Mouse (Mus musculus) heart, embryonic 13.5 days (tissue): ENCODE data around the gene Arhgap15. TPM values are rescaled to one million over a fixed set of nuclear protein-coding genes. Genes with fewer than 3 reads are reported as not detected.

Experiments
- ATAC-seq: fragments of 200-750 bp; cut with Nextera tagmentation; 2 replicates; pipeline ENCODE4 v1.8.0; 2017; ENCODE audit warnings: moderate TSS enrichment; ENCODE audit not compliant: insufficient number of reproducible peaks, low FRiP score, low TSS enrichment; ENCODE audit errors: extremely low read depth
- H3K27ac ChIP-seq: fragments of 300-500 bp; sonication (generic); replicated peaks from 2 replicates; pipeline ENCODE4 v1.5.1; 2015; ENCODE audit warnings: moderate library complexity, mild to moderate bottlenecking, inconsistent platforms
- H3K27me3 ChIP-seq: fragments of 300-500 bp; sonication (generic); replicated peaks from 2 replicates; pipeline ENCODE4 v1.6.1; 2015; ENCODE audit warnings: mild to moderate bottlenecking, inconsistent platforms
- H3K36me3 ChIP-seq: fragments of 300-500 bp; sonication (generic); 2 replicates; pipeline ENCODE4 v1.6.1; 2015; ENCODE audit warnings: mild to moderate bottlenecking, inconsistent platforms
- H3K4me1 ChIP-seq: fragments of 300-500 bp; sonication (generic); 2 replicates; pipeline ENCODE4 v1.6.1; 2015; ENCODE audit warnings: inconsistent platforms
- H3K4me2 ChIP-seq: fragments of 300-500 bp; sonication (generic); 2 replicates; pipeline ENCODE4 v1.6.1; 2015; ENCODE audit warnings: inconsistent platforms, mild to moderate bottlenecking, moderate library complexity
- H3K4me3 ChIP-seq: fragments of 300-500 bp; sonication (generic); 2 replicates; pipeline ENCODE4 v1.5.1; 2015; ENCODE audit warnings: moderate library complexity, mild to moderate bottlenecking, inconsistent platforms
- H3K9ac ChIP-seq: fragments of 300-500 bp; sonication (generic); 2 replicates; pipeline ENCODE4 v1.6.1; 2015; ENCODE audit warnings: inconsistent platforms, mild to moderate bottlenecking, moderate library complexity
- H3K9me3 ChIP-seq: fragments of 300-500 bp; sonication (generic); 2 replicates; pipeline ENCODE4 v1.6.1; 2016; ENCODE audit warnings: inconsistent platforms
- WGBS: fragments of 180-500 bp; shearing (Covaris S2); methylation state at CpG from one replicate; pipeline ENCODE4 v1.1.7; 2015; ENCODE audit warnings: mixed read lengths; 5-methylcytosine and 5-hydroxymethylcytosine counted together
- polyA plus RNA-seq: library from polyadenylated mRNA; unstranded; fragments of >200 nt; fragmentation: Nextera tagmentation; extraction: Ambion mirVana; gene quantifications from 2 replicates; pipeline ENCODE4 v1.2.1, GENCODE M21; 2015

Gene Arhgap15
- polyA plus RNA-seq, 1 experiment from 2014 or later = 0.87 TPM

GRCm38 (mm10) chr2:44098552-44098951 lies 349.9 kb downstream of the Arhgap15 start:
- no peak for ATAC-seq
- Histone ChIP-seq H3K4me1 (no peaks in the 10 kb centered on the region), H3K4me3 (no peak overlapping the region), H3K4me2 (no peak overlapping the region), H3K27ac (no peak overlapping the region), H3K9ac (no peak overlapping the region), H3K27me3 (no peaks in the 10 kb centered on the region), H3K36me3 (no peaks in the 10 kb centered on the region), H3K9me3 (peaks cover 9% of the 10 kb centered on the region; the same call in 1 of the 2 replicates)
- WGBS = 77% methylated on average over 4 of the region's 4 CpGs

GRCm38 (mm10) chr2:44102351-44102750 lies 353.7 kb downstream of the Arhgap15 start:
- Histone ChIP-seq H3K9ac (no peak overlapping the region), H3K4me2 (no peak overlapping the region), H3K9me3 (peaks cover 4% of the 10 kb centered on the region; the same call in 1 of the 2 replicates), H3K27ac (no peak overlapping the region), H3K27me3 (no peaks in the 10 kb centered on the region), H3K36me3 (no peaks in the 10 kb centered on the region), H3K4me3 (no peak overlapping the region), H3K4me1 (peaks cover 13% of the 10 kb centered on the region)
- 79% methylated on average over 6 of the region's 6 CpGs for WGBS
- no peak for ATAC-seq

- Histone ChIP-seq H3K36me3 (no peaks in the 10 kb centered on the region), H3K4me2 (no peak overlapping the region), H3K4me1 (peaks cover 13% of the 10 kb centered on the region), H3K9me3 (no peaks in the 10 kb centered on the region), H3K4me3 (no peak overlapping the region), H3K27me3 (no peaks in the 10 kb centered on the region), H3K9ac (no peak overlapping the region), H3K27ac (no peak overlapping the region)
- 77% methylated on average over 8 of the region's 8 CpGs for WGBS
- ATAC-seq = no peak
Observed at GRCm38 (mm10) chr2:44103321-44103720, 354.7 kb downstream of the Arhgap15 start.

GRCm38 (mm10) chr2:44103742-44104141 lies 355.1 kb downstream of the Arhgap15 start:
- no peak overlapping the region for H3K4me3 ChIP-seq
- H3K4me1 ChIP-seq = peaks cover 13% of the 10 kb centered on the region
- H3K36me3 ChIP-seq = no peaks in the 10 kb centered on the region
- peak overlapping the region; percentile 71 for H3K27ac ChIP-seq
- H3K4me2 ChIP-seq = no peak overlapping the region
- no peaks in the 10 kb centered on the region for H3K9me3 ChIP-seq
- WGBS = 79% methylated on average over 5 of the region's 5 CpGs
- H3K9ac ChIP-seq = no peak overlapping the region
- ATAC-seq = no peak
- H3K27me3 ChIP-seq = no peaks in the 10 kb centered on the region

GRCm38 (mm10) chr2:44104282-44105197 lies 355.9 kb downstream of the Arhgap15 start:
- Histone ChIP-seq H3K4me1 (peaks cover 13% of the 10 kb centered on the region), H3K9ac (no peak overlapping the region), H3K4me2 (peak overlapping the region; percentile 44), H3K4me3 (no peak overlapping the region), H3K36me3 (no peaks in the 10 kb centered on the region), H3K9me3 (no peaks in the 10 kb centered on the region), H3K27ac (peak overlapping the region; percentile 71), H3K27me3 (no peaks in the 10 kb centered on the region)
- no peak for ATAC-seq
- WGBS = 46% methylated on average over 22 of the region's 22 CpGs

- H3K4me2 ChIP-seq = peak overlapping the region; percentile 44
- H3K36me3 ChIP-seq = no peaks in the 10 kb centered on the region
- no peak overlapping the region for H3K9ac ChIP-seq
- no peak for ATAC-seq
- H3K9me3 ChIP-seq = no peaks in the 10 kb centered on the region
- peak overlapping the region; percentile 71 for H3K27ac ChIP-seq
- H3K27me3 ChIP-seq = no peaks in the 10 kb centered on the region
- peaks cover 13% of the 10 kb centered on the region for H3K4me1 ChIP-seq
- no peak overlapping the region for H3K4me3 ChIP-seq
- WGBS = 56% methylated on average over 8 of the region's 8 CpGs
Observed at GRCm38 (mm10) chr2:44105198-44105555, 356.6 kb downstream of the Arhgap15 start.

GRCm38 (mm10) chr2:44106359-44106758 lies 357.7 kb downstream of the Arhgap15 start:
- Histone ChIP-seq H3K36me3 (no peaks in the 10 kb centered on the region), H3K27me3 (no peaks in the 10 kb centered on the region), H3K9me3 (no peaks in the 10 kb centered on the region), H3K27ac (no peak overlapping the region), H3K4me1 (peaks cover 13% of the 10 kb centered on the region), H3K9ac (no peak overlapping the region), H3K4me3 (no peak overlapping the region), H3K4me2 (no peak overlapping the region)
- WGBS = 83% methylated on average over 8 of the region's 8 CpGs
- no peak for ATAC-seq

- WGBS = 74% methylated on average over 3 of the region's 3 CpGs
- H3K4me2 ChIP-seq = no peak overlapping the region
- no peaks in the 10 kb centered on the region for H3K9me3 ChIP-seq
- ATAC-seq = no peak
- H3K27ac ChIP-seq = no peak overlapping the region
- no peak overlapping the region for H3K4me3 ChIP-seq
- H3K9ac ChIP-seq = no peak overlapping the region
- no peaks in the 10 kb centered on the region for H3K36me3 ChIP-seq
- peaks cover 6% of the 10 kb centered on the region for H3K4me1 ChIP-seq
- H3K27me3 ChIP-seq = no peaks in the 10 kb centered on the region
Observed at GRCm38 (mm10) chr2:44111276-44111675, 362.7 kb downstream of the Arhgap15 start.

- 70% methylated on average over 9 of the region's 9 CpGs for WGBS
- no peak for ATAC-seq
- H3K27ac ChIP-seq = no peak overlapping the region
Observed at GRCm38 (mm10) chr2:44112990-44113798, 364.6 kb downstream of the Arhgap15 start.

GRCm38 (mm10) chr2:44114296-44114695 lies 365.7 kb downstream of the Arhgap15 start:
- Histone ChIP-seq H3K4me2 (no peak overlapping the region), H3K9me3 (no peaks in the 10 kb centered on the region), H3K27me3 (no peaks in the 10 kb centered on the region), H3K36me3 (no peaks in the 10 kb centered on the region), H3K9ac (no peak overlapping the region), H3K27ac (no peak overlapping the region), H3K4me1 (peaks cover 6% of the 10 kb centered on the region), H3K4me3 (no peak overlapping the region)
- ATAC-seq = no peak
- WGBS = 56% methylated on average over 2 of the region's 2 CpGs

More at GRCm38 (mm10) chr2:44112990-44113798, 364.6 kb downstream of the Arhgap15 start:
- H3K36me3 ChIP-seq = no peaks in the 10 kb centered on the region
- peaks cover 6% of the 10 kb centered on the region for H3K4me1 ChIP-seq
- no peak overlapping the region for H3K9ac ChIP-seq
- no peaks in the 10 kb centered on the region for H3K27me3 ChIP-seq
- H3K4me2 ChIP-seq = no peak overlapping the region
- H3K9me3 ChIP-seq = no peaks in the 10 kb centered on the region
- no peak overlapping the region for H3K4me3 ChIP-seq

- no peak for ATAC-seq
- Histone ChIP-seq H3K27ac (no peak overlapping the region), H3K4me2 (no peak overlapping the region), H3K4me1 (no peaks in the 10 kb centered on the region), H3K36me3 (no peaks in the 10 kb centered on the region), H3K4me3 (no peak overlapping the region), H3K9ac (no peak overlapping the region), H3K9me3 (no peaks in the 10 kb centered on the region), H3K27me3 (no peaks in the 10 kb centered on the region)
- WGBS = 67% methylated on average over 5 of the region's 5 CpGs
Observed at GRCm38 (mm10) chr2:44121162-44121561, 372.5 kb downstream of the Arhgap15 start.
